Mouse (Mus musculus) ES-E14 (cell line): Measurements from ENCODE around the gene Plbd1.

ENCODE experiments used
- CHD2 ChIP-seq: IDR thresholded peaks from 2 replicates; pipeline ENCODE4 v1.6.1; 2014; ENCODE audit warnings: mild to moderate bottlenecking, low read depth, low read length, inconsistent platforms
- HCFC1 ChIP-seq: IDR thresholded peaks from 2 replicates; pipeline ENCODE4 v1.6.1; 2012; ENCODE audit warnings: low read length, inconsistent platforms, borderline replicate concordance; ENCODE audit not compliant: insufficient read depth
- ZNF384 ChIP-seq: IDR thresholded peaks from 2 replicates; pipeline ENCODE4 v1.6.1; 2012; ENCODE audit warnings: low read depth, low read length, inconsistent platforms

GRCm38 (mm10) chr6:136655786-136656185, 5.9 kb downstream of the Plbd1 start:
- no peak for TF ChIP-seq HCFC1
- TF ChIP-seq ZNF384, result no peak
- no peak for TF ChIP-seq CHD2
